Mouse (Mus musculus): ENCODE data around the gene Mrc1. TPM values are rescaled to one million over a fixed set of nuclear protein-coding genes. Genes with fewer than 3 reads are reported as not detected.

The Mrc1 gene
- polyA plus RNA-seq, 1 experiment from 2014 or later = 4.9 TPM

GRCm38 (mm10) chr2:14341652-14342308 lies 112.6 kb downstream of the Mrc1 start:
- Histone ChIP-seq H3K9me3 (no peaks in the 10 kb centered on the region), H3K4me3 (no peak overlapping the region), H3K9ac (no peak overlapping the region), H3K4me2 (0 out of 2 replicates have a peak overlapping the region, but pooled peaks have one; percentile 1), H3K36me3 (no peaks in the 10 kb centered on the region), H3K27ac (replicated peaks) (peak overlapping the region; percentile 62), H3K4me1 (replicated peaks) (0 out of 2 replicates have a peak, but pooled peaks cover 4% of the 10 kb centered on the region), H3K27me3 (no peaks in the 10 kb centered on the region)
- peak; percentile 97 for ATAC-seq (ENCODE audit: low FRiP score, low read depth)
- WGBS = 65% methylated on average over 14 of the region's 14 CpGs

DNA sequence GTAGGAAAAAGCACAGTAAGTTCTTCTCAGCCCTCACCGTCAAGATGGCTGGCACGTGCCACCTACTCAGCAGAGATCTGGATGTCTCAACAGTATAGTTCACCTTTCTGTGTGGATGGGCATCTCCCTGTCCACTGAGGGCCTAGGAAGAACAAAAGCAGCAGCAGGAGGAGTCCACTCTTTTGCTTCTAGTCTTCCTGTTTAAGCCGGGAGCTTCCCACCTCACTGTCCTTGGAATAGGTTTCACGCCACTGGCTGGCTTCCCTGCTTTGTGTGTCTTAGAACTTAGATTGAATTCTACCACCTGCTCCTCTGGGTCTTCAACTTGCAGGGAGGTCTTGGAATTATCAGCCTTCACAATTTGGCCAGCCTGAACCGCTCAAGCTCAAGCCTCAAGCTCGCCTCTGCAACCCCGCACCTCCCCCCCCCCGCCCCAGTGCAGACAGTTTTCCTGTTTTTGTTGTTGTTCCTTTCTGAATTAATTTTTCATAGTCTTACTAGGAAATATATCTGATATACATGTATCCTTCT lies 113.2 kb downstream of the Mrc1 start:
- H3K9me3 ChIP-seq = no peaks in the 10 kb centered on the region
- 86% methylated on average over 8 of the region's 8 CpGs for WGBS
- H3K27ac ChIP-seq (replicated peaks) = peak overlapping the region; percentile 62; the same call in 1 of the 2 replicates

More for the DNA sequence above, 113.2 kb downstream of the Mrc1 start:
- Histone ChIP-seq H3K36me3 (no peaks in the 10 kb centered on the region), H3K4me1 (replicated peaks) (0 out of 2 replicates have a peak, but pooled peaks cover 4% of the 10 kb centered on the region), H3K4me2 (0 out of 2 replicates have a peak overlapping the region, but pooled peaks have one; percentile 1), H3K4me3 (no peak overlapping the region), H3K9ac (no peak overlapping the region), H3K27me3 (no peaks in the 10 kb centered on the region)
- ATAC-seq (ENCODE audit: low FRiP score, low read depth) = no peak

MicroRNAs encoded within 50 kb of the gene (microRNA counts, 519-probe panel; counts per million panel counts)
- microRNA mmu-miR-511 = not detected

Small RNAs within 50 kb of the gene (microRNA-seq; reads per million reads assigned to microRNA genes)
- 3.3 reads per million, percentile 13 among the genes with 10 or more reads in this experiment for gene Mir511

Other genes with a start within 250 kb of the Mrc1 start
- gene Hacd1, start 173.3 kb upstream of the Mrc1 start, polyA plus RNA-seq (2015; fragmentation: Nextera tagmentation; extraction: Ambion mirVana) = 79.0 and 86.4 TPM in 2 replicates
- gene Stam, start 155.3 kb upstream of the Mrc1 start, polyA plus RNA-seq (2015; fragmentation: Nextera tagmentation; extraction: Ambion mirVana) = 125 and 129 TPM in 2 replicates
- gene Tmem236, start 54.9 kb upstream of the Mrc1 start, polyA plus RNA-seq (2015; fragmentation: Nextera tagmentation; extraction: Ambion mirVana) = 0.21 and 0.25 TPM in 2 replicates
- gene Slc39a12, start 158.9 kb downstream of the Mrc1 start, polyA plus RNA-seq (2015; fragmentation: Nextera tagmentation; extraction: Ambion mirVana) = 2.3 and 4.4 TPM in 2 replicates

All from hindbrain, embryonic 15.5 days (tissue).